Mouse (Mus musculus): ENCODE measurements around the gene Thada.
"Not testable (repeated sequence)": the region's sequence is repeated elsewhere in the genome, so short reads cannot be mapped to it uniquely, and the experiment has no call there.

Thada gene

DNA sequence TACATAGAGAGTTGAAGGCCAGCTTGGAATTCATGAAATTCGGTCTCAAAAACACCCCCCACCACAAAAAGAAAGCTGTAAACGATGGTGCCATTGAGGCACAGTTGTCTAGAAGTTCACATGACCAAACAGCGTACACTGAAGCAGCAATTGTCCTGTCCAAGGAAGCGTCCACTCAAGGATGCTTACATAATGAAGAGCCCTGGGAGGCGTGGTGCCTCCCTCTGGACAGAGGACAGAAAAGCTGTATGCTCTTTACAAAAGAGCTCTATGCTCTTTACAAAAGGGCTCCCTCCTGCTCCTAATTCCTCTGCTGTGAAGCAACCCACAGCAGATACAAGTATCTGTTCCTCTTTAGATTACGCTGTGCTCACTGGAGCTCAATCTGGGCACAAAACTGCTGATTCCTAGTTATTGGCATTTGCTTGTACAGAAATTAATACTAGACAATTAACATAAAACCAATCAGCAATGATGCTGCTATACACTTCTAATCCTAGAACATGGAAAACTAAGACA lies 123.6 kb downstream of the Thada start:
- DNase-seq (ENCODE audit: low spot score): no peak

- DNase-seq (ENCODE audit: low spot score): no peak
Measured at GRCm38 (mm10) chr17:84341686-84342085, 124.3 kb downstream of the Thada start.

- no peak for DNase-seq (ENCODE audit: low spot score)
Measured at GRCm38 (mm10) chr17:84340574-84340973, 125.4 kb downstream of the Thada start.

- DNase-seq (ENCODE audit: low spot score): no peak
Measured at GRCm38 (mm10) chr17:84335996-84336395, 130.0 kb downstream of the Thada start.

DNA sequence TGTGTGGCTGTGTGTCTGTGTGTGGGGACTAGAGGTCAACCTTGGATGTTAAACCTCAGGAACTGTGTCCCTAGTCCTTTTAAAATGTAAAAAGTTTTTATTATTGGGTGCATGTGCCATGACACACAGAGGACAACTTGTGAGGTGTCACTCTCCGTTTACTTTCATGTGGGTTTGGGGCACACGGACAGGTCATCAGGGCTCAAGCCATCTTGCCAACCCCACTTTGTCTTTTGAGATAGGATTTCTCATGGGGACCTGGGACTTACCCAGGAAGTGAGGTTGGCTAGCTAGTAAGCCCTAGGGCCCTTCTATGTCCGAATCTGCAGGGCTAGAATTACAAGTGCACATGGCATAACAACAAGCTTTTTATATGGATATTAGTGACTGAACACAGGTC lies 130.9 kb downstream of the Thada start:
- DNase-seq (ENCODE audit: low spot score): no peak

GRCm38 (mm10) chr17:84334241-84335014 lies 131.6 kb downstream of the Thada start:
- DNase-seq (ENCODE audit: low spot score): no peak

DNA sequence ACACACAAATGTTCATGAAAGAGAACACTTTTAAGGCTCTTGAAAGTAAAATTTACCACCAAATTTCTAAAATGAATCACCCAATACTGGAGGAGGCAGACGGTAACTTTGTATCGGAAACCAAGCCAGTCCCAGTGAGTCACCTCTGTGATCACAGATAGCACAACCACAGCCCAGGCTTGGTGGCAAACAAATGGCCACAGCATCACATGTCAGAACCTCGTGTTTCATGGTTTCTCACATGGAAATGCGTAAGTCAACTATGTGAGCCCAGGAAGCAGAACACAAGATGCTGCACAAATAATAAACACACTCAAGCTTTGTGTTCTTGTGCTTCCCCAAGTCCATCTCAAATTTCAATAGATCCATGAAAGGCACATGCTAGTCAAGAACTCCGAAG lies 133.1 kb downstream of the Thada start:
- no peak for DNase-seq (ENCODE audit: low spot score)

DNA sequence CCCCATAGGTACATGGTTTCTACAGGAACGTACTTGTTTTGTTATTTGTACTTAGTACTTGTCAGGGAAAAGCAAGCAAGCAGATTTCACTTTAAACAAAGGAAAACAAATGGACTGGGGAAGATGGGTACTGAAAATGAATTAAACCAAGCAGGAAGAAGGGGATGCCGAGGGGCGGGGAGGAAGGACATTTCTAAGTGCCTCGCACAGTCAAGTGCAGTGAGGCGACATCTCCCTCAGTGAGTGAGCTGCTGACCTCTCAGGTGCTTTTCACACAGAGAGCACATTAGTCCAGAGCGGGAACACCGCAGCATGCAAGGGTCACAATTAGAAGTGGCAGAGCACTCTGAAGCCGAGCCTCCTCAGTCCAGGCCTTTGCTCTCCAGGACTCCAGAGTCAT lies 135.0 kb downstream of the Thada start:
- no peak for DNase-seq (ENCODE audit: low spot score)

DNA sequence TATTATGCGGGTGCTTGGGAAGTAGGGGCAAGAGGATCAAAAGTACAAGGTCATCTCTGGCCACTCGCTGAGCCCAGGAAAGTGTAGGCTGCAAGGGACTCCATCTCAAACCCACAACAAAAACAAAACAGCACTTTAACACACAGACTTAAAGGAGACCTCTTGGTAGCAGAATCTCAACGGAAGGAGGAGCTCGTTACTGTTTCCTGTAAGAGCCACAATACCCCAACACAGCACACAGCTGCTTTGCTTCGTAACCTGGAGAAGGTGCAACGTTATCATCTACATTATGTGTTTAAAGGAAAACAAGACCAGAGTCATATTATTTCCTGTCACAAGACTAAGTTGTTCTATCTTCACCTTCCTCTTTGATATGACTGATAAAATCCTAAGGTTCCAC lies 135.5 kb downstream of the Thada start:
- DNase-seq (ENCODE audit: low spot score): no peak

DNA sequence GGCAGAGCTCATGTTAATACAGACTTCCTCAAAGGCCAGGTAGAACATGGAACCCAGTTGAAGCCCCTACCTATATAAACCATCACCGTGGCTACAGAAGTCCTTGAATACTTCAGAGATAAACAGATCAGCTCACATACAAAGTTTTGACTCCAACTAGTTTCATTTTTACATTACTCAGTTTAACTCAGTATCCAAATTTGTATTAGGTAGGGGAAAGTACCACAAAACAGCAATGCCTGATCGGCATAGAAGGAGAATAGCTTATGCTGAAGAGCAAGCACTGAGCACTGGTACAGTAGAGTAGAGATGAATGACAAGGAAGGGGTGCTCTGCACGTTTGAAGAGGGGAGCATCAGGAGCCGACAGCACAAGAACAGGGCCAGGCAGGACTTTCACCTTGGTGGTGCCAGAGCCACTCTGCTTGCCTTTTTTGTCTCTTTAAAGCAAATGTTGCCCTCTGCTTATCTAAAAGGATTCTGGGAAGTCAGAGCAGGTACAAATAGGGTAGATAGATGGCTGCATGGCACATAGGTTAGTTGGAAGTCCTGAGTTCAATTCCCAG lies 136.0 kb downstream of the Thada start:
- DNase-seq (ENCODE audit: low spot score): no peak

- no peak for DNase-seq (ENCODE audit: low spot score)
Measured at GRCm38 (mm10) chr17:84328526-84328925, 137.5 kb downstream of the Thada start.

DNA sequence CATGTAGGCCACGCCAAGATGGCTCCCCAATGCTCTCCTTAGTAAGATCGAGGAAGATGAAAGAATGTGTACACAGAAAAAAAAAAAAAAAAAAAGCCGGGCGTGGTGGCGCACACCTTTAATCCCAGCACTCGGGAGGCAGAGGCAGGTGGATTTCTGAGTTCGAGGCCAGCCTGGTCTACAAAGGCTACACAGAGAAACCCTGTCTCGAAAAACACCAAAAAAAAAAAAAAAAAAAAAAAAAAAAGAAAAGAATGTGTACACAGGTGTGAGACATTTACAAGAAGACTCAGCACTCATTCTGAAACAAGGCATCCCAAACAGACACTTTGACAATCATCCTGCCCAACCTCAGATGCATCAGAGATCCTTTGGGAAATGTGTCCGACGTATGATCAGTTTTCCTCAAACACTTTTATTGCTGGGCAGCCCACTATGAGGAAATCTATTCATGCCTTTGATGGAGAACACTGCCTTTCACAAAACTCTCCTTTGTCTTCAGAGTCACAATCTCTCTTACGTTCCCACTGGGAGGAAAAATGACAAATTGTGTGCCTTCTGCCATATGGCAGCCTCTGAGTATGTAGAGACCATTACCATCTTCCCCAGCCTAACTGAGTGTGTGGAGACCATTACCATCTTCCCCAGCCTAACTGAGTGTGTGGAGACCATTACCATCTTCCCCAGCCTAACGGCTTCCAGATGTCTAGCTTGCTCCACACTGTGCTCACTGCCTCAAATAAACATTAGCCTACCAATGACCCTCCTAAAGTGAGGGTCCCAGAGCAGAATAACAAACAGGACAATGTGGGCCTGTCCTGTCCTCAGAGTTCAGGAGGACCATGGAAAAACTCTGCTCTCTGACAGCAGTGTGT lies 138.7 kb downstream of the Thada start:
- DNase-seq (ENCODE audit: low spot score): no peak

DNA sequence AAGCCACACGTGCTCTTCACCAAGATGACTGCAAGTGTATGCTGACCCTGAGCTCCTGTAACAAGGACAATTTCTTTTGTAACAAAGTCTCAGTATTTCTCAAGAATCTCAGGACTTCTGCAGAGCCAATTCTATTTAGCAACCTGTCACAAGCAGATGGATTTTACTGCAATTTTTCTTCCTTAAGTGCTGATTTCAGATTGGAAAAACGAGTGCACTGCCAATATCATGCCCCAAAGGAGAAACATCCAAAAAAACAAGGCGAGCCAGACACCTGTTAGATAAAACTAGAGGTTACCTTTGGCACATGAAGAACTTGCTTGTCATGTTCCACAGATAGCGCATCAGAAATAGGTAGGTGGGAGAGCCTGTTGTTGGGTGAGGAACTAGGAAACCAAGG lies 143.8 kb downstream of the Thada start:
- no peak for DNase-seq (ENCODE audit: low spot score)

GRCm38 (mm10) chr17:84321351-84321750 lies 144.7 kb downstream of the Thada start:
- DNase-seq (ENCODE audit: low spot score): no peak

GRCm38 (mm10) chr17:84320576-84320975 lies 145.4 kb downstream of the Thada start:
- no peak for DNase-seq (ENCODE audit: low spot score)

- no peak for DNase-seq (ENCODE audit: low spot score)
Measured at GRCm38 (mm10) chr17:84314341-84314740, 151.7 kb downstream of the Thada start.

DNA sequence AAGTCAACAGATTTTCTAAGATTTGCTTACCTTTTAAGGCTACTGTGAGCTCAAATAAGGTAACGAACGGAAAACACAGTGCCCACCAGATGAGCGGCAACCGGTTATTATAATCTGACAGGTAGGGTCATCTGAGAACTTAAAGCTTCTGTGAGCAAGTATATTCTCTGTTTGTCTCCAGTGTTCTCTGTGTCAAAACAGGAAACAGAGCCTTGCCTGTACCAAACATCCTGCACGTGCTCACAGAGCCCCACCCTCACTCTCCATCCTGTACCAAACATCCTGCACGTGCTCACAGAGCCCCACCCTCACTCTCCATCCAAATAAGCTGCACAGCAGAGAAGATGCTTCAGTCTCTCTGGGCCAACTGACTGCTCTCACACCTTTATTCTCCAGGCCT lies 152.5 kb downstream of the Thada start:
- DNase-seq (ENCODE audit: low spot score): no peak

DNA sequence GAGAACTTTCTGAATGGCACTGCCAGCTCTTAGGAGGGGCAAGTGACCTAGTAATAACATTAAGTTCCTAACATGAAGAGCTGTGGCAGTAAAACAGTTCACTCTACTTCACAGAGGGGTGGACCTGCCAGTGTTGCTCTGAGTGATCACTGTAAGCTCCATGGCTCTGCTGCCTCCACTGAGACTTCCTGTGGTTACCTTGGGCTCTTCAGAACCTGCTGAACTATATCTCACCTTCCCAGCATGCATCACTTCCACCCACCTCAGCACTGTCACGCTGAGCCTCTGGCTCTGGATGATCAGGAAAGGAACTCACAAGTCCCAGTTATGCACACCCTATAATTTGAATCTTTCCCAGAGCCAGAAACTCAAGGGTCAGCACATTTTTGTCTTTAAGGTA lies 159.9 kb downstream of the Thada start:
- no peak for DNase-seq (ENCODE audit: low spot score)

- no peak for DNase-seq (ENCODE audit: low spot score)
Measured at GRCm38 (mm10) chr17:84305074-84305473, 160.9 kb downstream of the Thada start.

DNA sequence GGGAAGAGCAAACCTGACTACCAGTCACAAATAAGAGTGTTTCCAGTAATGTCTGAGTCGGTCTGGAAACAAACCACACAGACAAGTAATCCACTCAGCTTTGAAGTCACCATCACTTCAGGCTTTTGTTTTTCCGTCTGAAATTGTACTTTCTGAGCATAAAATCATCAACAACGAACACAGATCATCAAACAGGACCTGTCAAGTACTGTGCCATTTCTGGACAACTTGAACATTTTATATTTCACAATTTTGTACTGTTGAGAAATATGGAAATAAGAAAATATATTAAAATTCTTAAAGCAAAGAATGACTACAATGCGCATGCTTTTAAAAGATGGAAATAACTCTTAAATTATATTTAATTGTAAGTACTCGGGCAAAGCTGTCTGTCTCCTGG lies 161.9 kb downstream of the Thada start:
- DNase-seq (ENCODE audit: low spot score): no peak

- no peak for DNase-seq (ENCODE audit: low spot score)
Measured at GRCm38 (mm10) chr17:84297976-84298375, 168.0 kb downstream of the Thada start.

- no peak for DNase-seq (ENCODE audit: low spot score)
Measured at GRCm38 (mm10) chr17:84293221-84293620, 172.8 kb downstream of the Thada start.

- not testable (repeated sequence) for DNase-seq (ENCODE audit: low spot score)
Measured at GRCm38 (mm10) chr17:84291228-84291627, 174.8 kb downstream of the Thada start.

Measured in urinary bladder, postnatal 25 days (tissue).